Mouse (Mus musculus): ENCODE measurements around the gene Dand5. TPM values are rescaled to one million over a fixed set of nuclear protein-coding genes. Genes with fewer than 3 reads are reported as not detected.

The Dand5 gene
- total and polyA plus RNA-seq, 2 experiments: 1.8 to 2.0 TPM

- H3K36me3 ChIP-seq (ENCODE audit: control insufficient read depth, insufficient read depth, low read length): no peaks in the 10 kb centered on the region
- DNase-seq (ENCODE audit: extremely low read depth, low read depth, low spot score): no peak
- peaks cover 79% of the 10 kb centered on the region for H3K4me1 ChIP-seq (ENCODE audit: control insufficient read depth, insufficient read depth, low read length)
- peak overlapping the region; percentile 80 for H3K27ac ChIP-seq (replicated peaks; ENCODE audit: insufficient read depth, low read depth, low read length)
- H3K9ac ChIP-seq (ENCODE audit: low read depth, low read length): peak overlapping the region; percentile 24
- TF ChIP-seq CTCF (IDR thresholded peaks at IDR 0.05; ENCODE audit: low read depth, low read length) (no peak), POLR2A (IDR thresholded peaks at IDR 0.05; ENCODE audit: extremely low read depth, insufficient read depth, low read length) (no peak)
- peaks cover 75% of the 10 kb centered on the region for H3K79me2 ChIP-seq (ENCODE audit: control insufficient read depth, insufficient read depth, low read length)
- WGBS: 31% methylated on average over 5 of the region's 5 CpGs
- H3K27me3 ChIP-seq (ENCODE audit: control insufficient read depth, insufficient read depth, low read length): no peaks in the 10 kb centered on the region
- no peak overlapping the region for H3K4me3 ChIP-seq (ENCODE audit: insufficient read depth, low read depth, low read length)
These were observed 33.3 kb downstream of the Dand5 start for GRCm38 (mm10) chr8:84789345-84789744.

- H3K36me3 ChIP-seq (ENCODE audit: control insufficient read depth, insufficient read depth, low read length): no peaks in the 10 kb centered on the region
- TF ChIP-seq POLR2A (IDR thresholded peaks at IDR 0.05; ENCODE audit: extremely low read depth, insufficient read depth, low read length): no peak
- TF ChIP-seq CTCF (IDR thresholded peaks at IDR 0.05; ENCODE audit: low read depth, low read length): no peak
- H3K79me2 ChIP-seq (ENCODE audit: control insufficient read depth, insufficient read depth, low read length): peaks cover 77% of the 10 kb centered on the region
- peak; percentile 79 for DNase-seq (ENCODE audit: extremely low read depth, low read depth, low spot score)
- H3K27me3 ChIP-seq (ENCODE audit: control insufficient read depth, insufficient read depth, low read length): no peaks in the 10 kb centered on the region
- H3K4me3 ChIP-seq (ENCODE audit: insufficient read depth, low read depth, low read length): peak overlapping the region; percentile 6; the same call in 1 of the 2 replicates
- H3K9ac ChIP-seq (ENCODE audit: low read depth, low read length): peak overlapping the region; percentile 64
- peaks cover 78% of the 10 kb centered on the region for H3K4me1 ChIP-seq (ENCODE audit: control insufficient read depth, insufficient read depth, low read length)
- 10% methylated on average over 11 of the region's 11 CpGs for WGBS
- H3K27ac ChIP-seq (replicated peaks; ENCODE audit: insufficient read depth, low read depth, low read length): peak overlapping the region; percentile 93
These were observed 33.7 kb downstream of the Dand5 start for GRCm38 (mm10) chr8:84788896-84789295.

GRCm38 (mm10) chr8:84787523-84788302 lies 34.9 kb downstream of the Dand5 start:
- peak overlapping the region; percentile 64 for H3K9ac ChIP-seq (ENCODE audit: low read depth, low read length)
- peak; percentile 75 for DNase-seq (ENCODE audit: extremely low read depth, low read depth, low spot score)
- no peak for TF ChIP-seq CTCF (IDR thresholded peaks at IDR 0.05; ENCODE audit: low read depth, low read length)
- no peak for TF ChIP-seq POLR2A (IDR thresholded peaks at IDR 0.05; ENCODE audit: extremely low read depth, insufficient read depth, low read length)
- 71% methylated on average over 14 of the region's 14 CpGs for WGBS
- H3K79me2 ChIP-seq (ENCODE audit: control insufficient read depth, insufficient read depth, low read length): peaks cover 71% of the 10 kb centered on the region
- peak overlapping the region; percentile 93 for H3K27ac ChIP-seq (replicated peaks; ENCODE audit: insufficient read depth, low read depth, low read length)
- H3K4me1 ChIP-seq (ENCODE audit: control insufficient read depth, insufficient read depth, low read length): peaks cover 67% of the 10 kb centered on the region
- H3K27me3 ChIP-seq (ENCODE audit: control insufficient read depth, insufficient read depth, low read length): no peaks in the 10 kb centered on the region
- no peak overlapping the region for H3K4me3 ChIP-seq (ENCODE audit: insufficient read depth, low read depth, low read length)
- no peaks in the 10 kb centered on the region for H3K36me3 ChIP-seq (ENCODE audit: control insufficient read depth, insufficient read depth, low read length)

- Histone ChIP-seq H3K36me3 (ENCODE audit: control insufficient read depth, insufficient read depth, low read length) (no peaks in the 10 kb centered on the region), H3K4me1 (ENCODE audit: control insufficient read depth, insufficient read depth, low read length) (peaks cover 59% of the 10 kb centered on the region), H3K79me2 (ENCODE audit: control insufficient read depth, insufficient read depth, low read length) (peaks cover 71% of the 10 kb centered on the region), H3K9ac (ENCODE audit: low read depth, low read length) (peak overlapping the region; percentile 32; the same call in 1 of the 2 replicates), H3K27me3 (ENCODE audit: control insufficient read depth, insufficient read depth, low read length) (no peaks in the 10 kb centered on the region), H3K4me3 (ENCODE audit: insufficient read depth, low read depth, low read length) (no peak overlapping the region), H3K27ac (replicated peaks; ENCODE audit: insufficient read depth, low read depth, low read length) (peak overlapping the region; percentile 93)
- no peak for TF ChIP-seq CTCF (IDR thresholded peaks at IDR 0.05; ENCODE audit: low read depth, low read length)
- no peak for TF ChIP-seq POLR2A (IDR thresholded peaks at IDR 0.05; ENCODE audit: extremely low read depth, insufficient read depth, low read length)
- 42% methylated on average over 11 of the region's 11 CpGs for WGBS
- DNase-seq (ENCODE audit: extremely low read depth, low read depth, low spot score): peak; percentile 66
These were observed 35.7 kb downstream of the Dand5 start for GRCm38 (mm10) chr8:84786801-84787467.

GRCm38 (mm10) chr8:84785756-84786677 lies 36.6 kb downstream of the Dand5 start:
- peak; percentile 73 for DNase-seq (ENCODE audit: extremely low read depth, low read depth, low spot score)
- peak overlapping the region; percentile 93 for H3K27ac ChIP-seq (replicated peaks; ENCODE audit: insufficient read depth, low read depth, low read length)
- peaks cover 52% of the 10 kb centered on the region for H3K4me1 ChIP-seq (ENCODE audit: control insufficient read depth, insufficient read depth, low read length)
- H3K4me3 ChIP-seq (ENCODE audit: insufficient read depth, low read depth, low read length): no peak overlapping the region
- H3K79me2 ChIP-seq (ENCODE audit: control insufficient read depth, insufficient read depth, low read length): peaks cover 73% of the 10 kb centered on the region
- peak overlapping the region; percentile 27 for H3K9ac ChIP-seq (ENCODE audit: low read depth, low read length)
- no peak for TF ChIP-seq CTCF (IDR thresholded peaks at IDR 0.05; ENCODE audit: low read depth, low read length)
- no peak for TF ChIP-seq POLR2A (IDR thresholded peaks at IDR 0.05; ENCODE audit: extremely low read depth, insufficient read depth, low read length)
- H3K27me3 ChIP-seq (ENCODE audit: control insufficient read depth, insufficient read depth, low read length): no peaks in the 10 kb centered on the region
- 30% methylated on average over 38 of the region's 38 CpGs for WGBS
- no peaks in the 10 kb centered on the region for H3K36me3 ChIP-seq (ENCODE audit: control insufficient read depth, insufficient read depth, low read length)

Measured in liver, adult 2 months (tissue).